Mouse (Mus musculus) lung, adult 2 months (tissue): ENCODE measurements around the gene Mrln. TPM values are rescaled to one million over a fixed set of nuclear protein-coding genes. Genes with fewer than 3 reads are reported as not detected.
A peak's percentile ranks its signal among the peaks of the same experiment; 100 is the strongest.
"Not testable (repeated sequence)": the region's sequence is repeated elsewhere in the genome, so short reads cannot be mapped to it uniquely, and the experiment has no call there.

ENCODE experiments used
- DNase-seq: peaks from one replicate; pipeline ENCODE4 v3.0.0; 2022
- H3K4me1 ChIP-seq: fragments of 200-500 bp; 2 replicates; pipeline ENCODE4 v1.6.1; 2011; ENCODE audit warnings: low read length; ENCODE audit not compliant: control insufficient read depth, insufficient read depth
- H3K4me3 ChIP-seq: fragments of 200-500 bp; replicated peaks from 2 replicates; pipeline ENCODE3; 2011; ENCODE audit warnings: low read depth, mild to moderate bottlenecking, control low read depth, low read length; ENCODE audit errors: extremely low read depth
- CTCF ChIP-seq: fragments of 200-500 bp; IDR thresholded peaks from 2 replicates; pipeline ENCODE4 v1.5.1; 2011; ENCODE audit warnings: mild to moderate bottlenecking, low read length, control low read depth; ENCODE audit not compliant: insufficient read depth
- POLR2A ChIP-seq: fragments of 200-500 bp; IDR thresholded peaks from 2 replicates; pipeline ENCODE4 v1.6.1; 2011; ENCODE audit warnings: low read depth, mild to moderate bottlenecking, control low read depth, low read length, borderline replicate concordance; ENCODE audit errors: extremely low read depth
- WGBS: fragments of 180-500 bp; shearing (Covaris S2); methylation state at CpG from one replicate; pipeline ENCODE4 v1.1.7; 2018; 5-methylcytosine and 5-hydroxymethylcytosine counted together
- polyA plus RNA-seq: library from polyadenylated mRNA; depleted of rRNA; stranded (reverse); fragments of >200 nt; gene quantifications from 2 replicates; pipeline ENCODE4 v1.2.3, GENCODE M21; 2012

The Mrln gene
- polyA plus RNA-seq, 1 experiment, result 5.7 TPM

GRCm38 (mm10) chr10:70211281-70211680, 6.8 kb downstream of the Mrln start:
- WGBS, result 86% methylated on average over 9 of the region's 9 CpGs
- Histone ChIP-seq H3K4me3 (no peak overlapping the region), H3K4me1 (no peaks in the 10 kb centered on the region)
- DNase-seq, result no peak
- TF ChIP-seq POLR2A, result no peak
- no peak for TF ChIP-seq CTCF

DNA sequence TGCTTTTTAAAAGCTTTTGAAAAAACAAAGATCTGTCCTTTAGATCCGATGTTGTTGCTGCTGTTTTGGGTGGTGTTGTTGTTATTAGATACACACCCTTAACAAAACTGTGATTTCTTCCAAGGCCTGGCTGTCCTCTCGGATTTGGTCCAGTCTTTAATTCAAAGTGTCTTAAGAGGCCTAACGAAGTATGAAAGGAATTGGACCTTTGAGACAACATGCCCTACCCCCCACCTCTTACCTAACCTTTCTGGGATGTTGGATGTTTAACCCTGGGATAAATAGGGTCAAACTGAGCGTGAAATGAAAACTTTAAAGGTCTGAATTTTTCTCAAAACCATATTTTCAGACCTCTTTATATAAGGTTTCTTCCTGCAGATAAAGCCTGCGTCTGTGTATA, 16.5 kb downstream of the Mrln start:
- H3K4me1 ChIP-seq, result peaks cover 4% of the 10 kb centered on the region
- WGBS, result 76% methylated on average over 5 of the region's 5 CpGs
- DNase-seq, result no peak
- no peak overlapping the region for H3K4me3 ChIP-seq
- no peak for TF ChIP-seq CTCF
- no peak for TF ChIP-seq POLR2A

GRCm38 (mm10) chr10:70222231-70222630, 17.8 kb downstream of the Mrln start:
- WGBS, result 91% methylated on average over 8 of the region's 8 CpGs
- H3K4me3 ChIP-seq, H3K4me1 ChIP-seq, DNase-seq: not testable (repeated sequence)

- TF ChIP-seq POLR2A (no peak), CTCF (no peak)
- no peak overlapping the region for H3K4me3 ChIP-seq
- DNase-seq, result no peak
- WGBS, result 68% methylated on average over 6 of the region's 6 CpGs
- peaks cover 7% of the 10 kb centered on the region for H3K4me1 ChIP-seq
These were observed 20.1 kb downstream of the Mrln start for GRCm38 (mm10) chr10:70224571-70224970.

DNA sequence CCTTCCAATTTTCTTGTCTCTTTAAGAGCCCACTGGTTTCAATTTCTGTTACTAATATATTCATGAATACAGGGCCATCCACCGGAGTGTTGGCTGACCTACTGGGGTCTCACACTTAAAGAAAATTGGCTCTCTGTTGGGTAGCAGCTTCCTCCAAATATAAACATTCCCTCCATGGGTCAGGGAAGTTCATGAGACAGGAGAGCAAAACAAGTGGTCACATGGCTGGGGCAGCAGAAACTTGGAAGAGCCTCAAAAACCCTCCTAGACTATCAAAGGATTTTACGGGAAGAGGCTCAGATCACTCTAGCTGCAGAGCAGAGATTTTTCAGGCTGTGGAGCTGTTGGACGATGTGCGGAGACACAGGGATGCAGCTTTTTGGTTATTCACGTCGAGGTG, 21.3 kb downstream of the Mrln start:
- H3K4me3 ChIP-seq, result no peak overlapping the region
- DNase-seq, result no peak
- WGBS, result 42% methylated on average over 6 of the region's 6 CpGs
- TF ChIP-seq POLR2A, result no peak
- TF ChIP-seq CTCF, result 0 out of 2 replicates have a peak, but pooled peaks have one; percentile 6
- peaks cover 7% of the 10 kb centered on the region for H3K4me1 ChIP-seq

DNA sequence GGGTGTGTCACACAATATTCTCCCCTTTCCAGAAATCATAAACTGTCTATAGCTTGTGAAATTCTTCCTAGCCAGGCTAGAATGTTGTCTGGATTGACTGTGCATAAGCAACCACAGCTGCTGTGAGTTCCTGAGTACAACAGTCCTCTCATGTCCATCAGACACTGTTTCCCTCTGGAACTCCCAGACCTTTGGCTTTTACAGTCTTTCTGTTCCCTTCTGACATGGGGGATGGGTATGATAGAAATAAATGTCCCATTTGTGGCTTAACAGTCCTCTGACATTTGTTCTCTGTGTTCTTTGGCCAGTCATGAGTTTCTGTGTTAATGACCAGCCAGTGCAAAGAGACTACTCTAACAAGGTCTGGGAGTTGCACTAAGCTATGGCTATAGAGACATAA, 22.1 kb downstream of the Mrln start:
- TF ChIP-seq CTCF (no peak), POLR2A (no peak)
- Histone ChIP-seq H3K4me3 (no peak overlapping the region), H3K4me1 (peaks cover 7% of the 10 kb centered on the region)
- no peak for DNase-seq

- 69% methylated on average over 6 of the region's 6 CpGs for WGBS
- no peak overlapping the region for H3K4me3 ChIP-seq
- TF ChIP-seq POLR2A (no peak), CTCF (no peak)
- no peak for DNase-seq
- peaks cover 4% of the 10 kb centered on the region for H3K4me1 ChIP-seq
These were observed 25.9 kb downstream of the Mrln start for GRCm38 (mm10) chr10:70230352-70230751.

DNA sequence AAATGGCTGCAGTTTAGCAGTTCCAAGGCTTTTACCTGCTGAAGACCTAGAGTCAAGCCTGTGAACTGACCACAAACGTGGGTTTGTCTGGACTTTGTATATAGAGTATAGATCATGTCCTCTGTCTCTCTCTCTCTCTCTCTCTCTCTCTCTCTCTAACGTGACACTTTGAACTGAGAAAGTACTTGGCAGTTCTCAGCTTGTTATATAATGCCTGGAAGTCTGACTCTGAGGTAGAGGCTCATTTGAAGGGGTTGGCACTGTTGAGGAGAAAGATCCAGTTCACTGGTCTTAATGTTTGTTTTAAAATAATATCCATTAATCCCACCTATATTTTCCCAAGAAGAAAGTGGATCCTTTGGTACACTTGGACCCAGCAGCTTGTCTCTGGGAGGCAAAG, 33.5 kb downstream of the Mrln start:
- DNase-seq, result no peak
- Histone ChIP-seq H3K4me1 (no peaks in the 10 kb centered on the region), H3K4me3 (no peak overlapping the region)
- 47% methylated on average over 2 of the region's 2 CpGs for WGBS
- TF ChIP-seq CTCF (no peak), POLR2A (no peak)

DNA sequence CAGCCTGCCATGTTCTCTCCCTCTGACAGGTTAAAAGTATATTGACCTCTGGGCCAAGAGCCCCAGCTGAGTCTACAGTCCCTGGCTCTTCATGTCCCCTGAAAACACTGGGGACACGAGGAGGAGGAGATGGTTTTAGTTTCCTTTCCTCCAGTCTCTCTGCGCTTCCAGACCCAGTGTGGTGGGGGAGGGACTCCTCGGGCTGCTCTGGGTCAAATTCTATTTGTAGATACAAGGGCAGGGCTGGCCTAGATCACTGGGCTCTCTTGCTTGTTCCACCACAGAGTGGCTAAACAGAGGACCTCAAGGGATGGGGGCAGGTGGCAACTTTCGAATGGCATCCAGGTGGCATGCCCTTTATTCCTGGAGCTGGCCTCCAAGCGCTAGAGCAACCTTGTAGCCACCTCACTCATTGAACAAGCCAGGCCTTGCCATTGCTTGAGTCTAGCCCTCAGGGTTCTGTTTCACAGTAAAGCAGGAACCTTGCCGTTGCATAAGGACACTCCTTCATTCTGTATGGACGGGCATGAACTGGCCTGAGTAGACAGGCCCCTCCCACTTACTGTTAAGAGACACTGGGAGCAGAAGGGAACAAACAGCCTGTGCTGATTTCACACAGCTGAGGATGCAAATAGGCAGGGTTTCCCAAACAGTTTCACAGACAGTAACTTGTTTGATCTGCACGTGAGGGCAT, 38.4 kb downstream of the Mrln start:
- WGBS, result 50% methylated on average over 8 of the region's 8 CpGs
- TF ChIP-seq CTCF (no peak), POLR2A (no peak)
- Histone ChIP-seq H3K4me1 (peaks cover 2% of the 10 kb centered on the region), H3K4me3 (no peak overlapping the region)
- no peak for DNase-seq

- DNase-seq, result peak; percentile 63
- TF ChIP-seq CTCF, result no peak
- TF ChIP-seq POLR2A, result peak; percentile 51; the same call in 1 of the 2 replicates
- H3K4me1 ChIP-seq, result peaks cover 5% of the 10 kb centered on the region
- under 1% methylated on average over 54 of the region's 54 CpGs for WGBS
- peak within 1 kb of the TSS; percentile 88 for H3K4me3 ChIP-seq
These were observed 40.6 kb downstream of the Mrln start, which contains the start of gene Slc16a9 for GRCm38 (mm10) chr10:70244921-70245558. TSS of gene Slc16a9 (plus strand) at chr10:70245100.
